Mouse (Mus musculus): ENCODE data around the gene Grm8.

The Grm8 gene

GRCm38 (mm10) chr6:28040815-28041214, 94.2 kb downstream of the Grm8 start:
- no peak for DNase-seq

- no peak for DNase-seq
Measured at GRCm38 (mm10) chr6:28032006-28032405, 103.0 kb downstream of the Grm8 start.

- no peak for DNase-seq
Measured at GRCm38 (mm10) chr6:28017653-28018052, 117.3 kb downstream of the Grm8 start.

- DNase-seq = no peak
Measured at GRCm38 (mm10) chr6:28007001-28007400, 128.0 kb downstream of the Grm8 start.

GRCm38 (mm10) chr6:27997250-27997649, 137.7 kb downstream of the Grm8 start:
- no peak for DNase-seq

- no peak for DNase-seq
Measured at GRCm38 (mm10) chr6:27991241-27991640, 143.7 kb downstream of the Grm8 start.

GRCm38 (mm10) chr6:27982598-27982997, 152.4 kb downstream of the Grm8 start:
- no peak for DNase-seq

- no peak for DNase-seq
Measured at GRCm38 (mm10) chr6:27982021-27982420, 153.0 kb downstream of the Grm8 start.

GRCm38 (mm10) chr6:27977361-27977760, 157.6 kb downstream of the Grm8 start:
- no peak for DNase-seq

- no peak for DNase-seq
Measured at GRCm38 (mm10) chr6:27968859-27969258, 166.1 kb downstream of the Grm8 start.

GRCm38 (mm10) chr6:27967037-27967436, 167.9 kb downstream of the Grm8 start:
- no peak for DNase-seq

- DNase-seq = no peak
Measured at GRCm38 (mm10) chr6:27965237-27965636, 169.7 kb downstream of the Grm8 start.

- no peak for DNase-seq
Measured at GRCm38 (mm10) chr6:27963887-27964286, 171.1 kb downstream of the Grm8 start.

- no peak for DNase-seq
Measured at GRCm38 (mm10) chr6:27956278-27956857, 178.6 kb downstream of the Grm8 start.

GRCm38 (mm10) chr6:27951433-27951832, 183.5 kb downstream of the Grm8 start:
- no peak for DNase-seq

- no peak for DNase-seq
Measured at GRCm38 (mm10) chr6:27928058-27928457, 206.9 kb downstream of the Grm8 start.

GRCm38 (mm10) chr6:27913281-27913680, 221.7 kb downstream of the Grm8 start:
- DNase-seq = no peak

GRCm38 (mm10) chr6:27904358-27904757, 230.6 kb downstream of the Grm8 start:
- DNase-seq = no peak

GRCm38 (mm10) chr6:27902224-27902623, 232.8 kb downstream of the Grm8 start:
- DNase-seq = no peak

GRCm38 (mm10) chr6:27901396-27901795, 233.6 kb downstream of the Grm8 start:
- no peak for DNase-seq

GRCm38 (mm10) chr6:27895153-27895552, 239.8 kb downstream of the Grm8 start:
- no peak for DNase-seq

GRCm38 (mm10) chr6:27892886-27893285, 242.1 kb downstream of the Grm8 start:
- DNase-seq = no peak

GRCm38 (mm10) chr6:27888391-27888790, 246.6 kb downstream of the Grm8 start:
- no peak for DNase-seq

GRCm38 (mm10) chr6:27887922-27888321, 247.1 kb downstream of the Grm8 start:
- no peak for DNase-seq

GRCm38 (mm10) chr6:27885786-27886185, 249.2 kb downstream of the Grm8 start:
- DNase-seq = no peak

- no peak for DNase-seq
Measured at GRCm38 (mm10) chr6:27849644-27850043, 285.3 kb downstream of the Grm8 start.

Data from kidney, adult 18-20 months (tissue).